8 mouse cellular contexts compared by ENCODE assay signal in genomic region chr10:67547850-67548260, GRCm38 (mm10). TPM values are rescaled to one million over a fixed set of nuclear protein-coding genes. Genes with fewer than 3 reads are reported as not detected.
DNase-seq lines count a peak whose midpoint lies in the region; ATAC-seq and TF ChIP-seq lines count a peak whose summit lies in the region.

No protein-coding gene starts in this region.

- ATAC-seq in embryonic facial prominence, embryonic 13.5 days (ENCODE audit: insufficient number of reproducible peaks, insufficient read depth, low FRiP score, low TSS enrichment, low read depth) = 0 out of 2 replicates have a peak, but pooled peaks have one; percentile 2
- peak; percentile 15 for ATAC-seq in neural tube, embryonic 14.5 days (ENCODE audit: low read depth)

- peaks cover 0 to 23% of the 10 kb centered on the region in 2 experiments; a peak in 3 of 4 replicates for H3K36me3 ChIP-seq in MEL (ENCODE audit: control insufficient read depth in 1 of 2, insufficient read depth in 2 of 2, low read length in 2 of 2)
- H3K36me3 ChIP-seq in embryonic facial prominence, embryonic 13.5 days = 0 out of 2 replicates have a peak, but pooled peaks cover 6% of the 10 kb centered on the region
- peaks cover 11% of the 10 kb centered on the region; the same call in 1 of the 2 replicates for H3K36me3 ChIP-seq in hindbrain, embryonic 10.5 days
- H3K36me3 ChIP-seq in liver, adult 2 months (ENCODE audit: control insufficient read depth, insufficient read depth, low read length) = no peaks in the 10 kb centered on the region
- H3K36me3 ChIP-seq in neural tube, embryonic 14.5 days (ENCODE audit: control insufficient read depth, insufficient read depth, low read length) = no peaks in the 10 kb centered on the region

- TF ChIP-seq POLR2A in MEL (IDR thresholded peaks at IDR 0.05; ENCODE audit: control insufficient read depth in 1 of 2, insufficient read depth in 1 of 2, low read depth in 1 of 2, low read length in 2 of 2, poor library complexity in 1 of 2) = no peak
- TF ChIP-seq POLR2A in liver, adult 2 months (IDR thresholded peaks at IDR 0.05; ENCODE audit: extremely low read depth, insufficient read depth, low read length) = no peak

- peaks cover 42% of the 10 kb centered on the region for H3K79me2 ChIP-seq in MEL (ENCODE audit: control insufficient read depth, insufficient read depth, low read length, poor library complexity)
- peaks cover 10% of the 10 kb centered on the region for H3K79me2 ChIP-seq in liver, adult 2 months (ENCODE audit: control insufficient read depth, insufficient read depth, low read length)

- peak; percentile 17 for DNase-seq in kidney, adult 11 months
- no peak for DNase-seq in kidney, adult 8-10 months
- peak; percentile 57 for DNase-seq in MEL (ENCODE audit: low read depth, low spot score)
- DNase-seq in hindbrain, embryonic 10.5 days (ENCODE audit: low spot score) = peak; percentile 54
- DNase-seq in liver, adult 2 months (ENCODE audit: extremely low read depth, low read depth, low spot score) = no peak
- no peak for DNase-seq in right cerebral cortex, adult 18-20 months

- H3K9me3 ChIP-seq in MEL (replicated peaks; ENCODE audit: insufficient read depth, low read length) = no peaks in the 10 kb centered on the region
- H3K9me3 ChIP-seq in embryonic facial prominence, embryonic 13.5 days = no peaks in the 10 kb centered on the region
- H3K9me3 ChIP-seq in hindbrain, embryonic 10.5 days = no peaks in the 10 kb centered on the region
- H3K9me3 ChIP-seq in neural tube, embryonic 14.5 days (ENCODE audit: control insufficient read depth, low read length) = no peaks in the 10 kb centered on the region

- H3K9ac ChIP-seq in MEL (ENCODE audit: control insufficient read depth, low read depth, low read length, poor library complexity, severe bottlenecking) = peak overlapping the region; percentile 85
- H3K9ac ChIP-seq in embryonic facial prominence, embryonic 13.5 days = peak overlapping the region; percentile 92
- peak overlapping the region; percentile 65 for H3K9ac ChIP-seq in liver, adult 2 months (ENCODE audit: low read depth, low read length)
- H3K9ac ChIP-seq in neural tube, embryonic 14.5 days (replicated peaks; ENCODE audit: low read depth, low read length) = peak overlapping the region; percentile 83

- H3K4me1 ChIP-seq in MEL (ENCODE audit: control insufficient read depth in 1 of 2, insufficient read depth in 2 of 2, low read length in 2 of 2) = peaks cover 6 to 15% of the 10 kb centered on the region in 2 experiments; a peak in 3 of 4 replicates
- H3K4me1 ChIP-seq in embryonic facial prominence, embryonic 13.5 days = peaks cover 32% of the 10 kb centered on the region
- peaks cover 51% of the 10 kb centered on the region for H3K4me1 ChIP-seq in hindbrain, embryonic 10.5 days (replicated peaks)
- H3K4me1 ChIP-seq in liver, adult 2 months (ENCODE audit: control insufficient read depth, insufficient read depth, low read length) = peaks cover 6% of the 10 kb centered on the region
- peaks cover 19% of the 10 kb centered on the region for H3K4me1 ChIP-seq in neural tube, embryonic 14.5 days (ENCODE audit: control insufficient read depth, insufficient read depth, low read length)

- H3K4me2 ChIP-seq in embryonic facial prominence, embryonic 13.5 days = peak overlapping the region; percentile 98
- H3K4me2 ChIP-seq in neural tube, embryonic 14.5 days (ENCODE audit: low read depth, low read length) = peak overlapping the region; percentile 97

- no peak for TF ChIP-seq EP300 in MEL (IDR thresholded peaks at IDR 0.05; ENCODE audit: low read depth in 1 of 2, low read length in 2 of 2)

- TF ChIP-seq CTCF in MEL (IDR thresholded peaks at IDR 0.05 in 2 of 3, conservative IDR thresholded peaks at IDR 0.05 in 1 of 3; ENCODE audit: control insufficient read depth in 1 of 3, insufficient read depth in 1 of 3, low read depth in 2 of 3, low read length in 3 of 3, poor library complexity in 1 of 3, severe bottlenecking in 1 of 3) = no peak
- no peak for TF ChIP-seq CTCF in liver, adult 2 months (IDR thresholded peaks at IDR 0.05; ENCODE audit: low read depth, low read length)

- WGBS in embryonic facial prominence, embryonic 13.5 days = under 1% methylated on average over 20 of the region's 20 CpGs
- under 1% methylated on average over 20 of the region's 20 CpGs for WGBS in hindbrain, embryonic 10.5 days
- WGBS in liver, adult 2 months = 15% methylated on average over 20 of the region's 20 CpGs
- under 1% methylated on average over 20 of the region's 20 CpGs for WGBS in neural tube, embryonic 14.5 days

- H3K27me3 ChIP-seq in MEL (ENCODE audit: control insufficient read depth in 1 of 2, insufficient read depth in 2 of 2, low read length in 2 of 2) = no peaks in the 10 kb centered on the region
- 0 out of 2 replicates have a peak, but pooled peaks cover 2% of the 10 kb centered on the region for H3K27me3 ChIP-seq in embryonic facial prominence, embryonic 13.5 days
- peaks cover 3% of the 10 kb centered on the region for H3K27me3 ChIP-seq in hindbrain, embryonic 10.5 days (ENCODE audit: insufficient read depth, poor library complexity, severe bottlenecking)
- H3K27me3 ChIP-seq in liver, adult 2 months (ENCODE audit: control insufficient read depth, insufficient read depth, low read length) = no peaks in the 10 kb centered on the region
- H3K27me3 ChIP-seq in neural tube, embryonic 14.5 days (ENCODE audit: control insufficient read depth, insufficient read depth, low read length) = peaks cover 3% of the 10 kb centered on the region; the same call in 1 of the 2 replicates

- TF ChIP-seq RAD21 in MEL (IDR thresholded peaks at IDR 0.05; ENCODE audit: low read depth, low read length) = no peak

- peak overlapping the region; percentile 49 to 90 for H3K4me3 ChIP-seq in MEL (ENCODE audit: control insufficient read depth in 1 of 2, insufficient read depth in 1 of 2, low read depth in 2 of 2, low read length in 2 of 2)
- peak overlapping the region; percentile 89 for H3K4me3 ChIP-seq in embryonic facial prominence, embryonic 13.5 days
- H3K4me3 ChIP-seq in hindbrain, embryonic 10.5 days = peak overlapping the region; percentile 94
- H3K4me3 ChIP-seq in liver, adult 2 months (ENCODE audit: insufficient read depth, low read depth, low read length) = peak overlapping the region; percentile 71
- peak overlapping the region; percentile 85 for H3K4me3 ChIP-seq in neural tube, embryonic 14.5 days (ENCODE audit: low read depth, low read length)

- no peak overlapping the region for H3K27ac ChIP-seq in MEL (ENCODE audit: control insufficient read depth, low read depth, low read length)
- peak overlapping the region; percentile 96; the same call in 1 of the 2 replicates for H3K27ac ChIP-seq in embryonic facial prominence, embryonic 13.5 days
- peak overlapping the region; percentile 98 for H3K27ac ChIP-seq in hindbrain, embryonic 10.5 days
- no peak overlapping the region for H3K27ac ChIP-seq in liver, adult 2 months (replicated peaks; ENCODE audit: insufficient read depth, low read depth, low read length)
- H3K27ac ChIP-seq in neural tube, embryonic 14.5 days (ENCODE audit: low read depth, low read length) = peak overlapping the region; percentile 95

TF ChIP-seq in MEL, 35 proteins besides CTCF, POLR2A, EP300 and RAD21:
- TF ChIP-seq GATA1 (IDR thresholded peaks at IDR 0.05; ENCODE audit: low read depth, low read length) (no peak), E2F4 (IDR thresholded peaks at IDR 0.05; ENCODE audit: borderline replicate concordance, low read depth, low read length) (no peak), MAX (IDR thresholded peaks at IDR 0.05; ENCODE audit: low read length) (no peak), KAT2A (conservative IDR thresholded peaks at IDR 0.05; ENCODE audit: low read depth, low read length) (no peak), ZKSCAN1 (IDR thresholded peaks at IDR 0.05; ENCODE audit: low read depth, low read length) (no peak), USF2 (IDR thresholded peaks at IDR 0.05; ENCODE audit: borderline replicate concordance in 1 of 2, insufficient read depth in 1 of 2, low read depth in 1 of 2, low read length in 2 of 2) (no peak), NELFE (IDR thresholded peaks at IDR 0.05; ENCODE audit: low read depth, low read length) (no peak), HCFC1 (IDR thresholded peaks at IDR 0.05; ENCODE audit: low read depth, low read length) (no peak), MYC (IDR thresholded peaks at IDR 0.05; ENCODE audit: low read depth, low read length) (no peak), TAL1 (IDR thresholded peaks at IDR 0.05; ENCODE audit: low read length) (no peak), ZMIZ1 (IDR thresholded peaks at IDR 0.05; ENCODE audit: low read depth, low read length) (no peak)

RNA-seq across cellular contexts. Expression of gene Ado, which starts 0.9 kb away (rescaled TPM):
- 16.4 and 19.3 TPM in 2 replicates for total RNA-seq in MEL (2012; rRNA removed)
- polyA plus RNA-seq in MEL (2012; ENCODE audit: insufficient read depth in 1 of 2, insufficient read length in 2 of 2, low read depth in 1 of 2, low replicate concordance in 2 of 2, missing spikeins in 1 of 2) = 10 to 100 TPM; 16.9 to 86.9 TPM
- 72.3 and 82.0 TPM in 2 replicates for polyA plus RNA-seq in embryonic facial prominence, embryonic 13.5 days (2015; fragmentation: Nextera tagmentation; extraction: Ambion mirVana)
- 69.4 and 80.9 TPM in 2 replicates for polyA plus RNA-seq in hindbrain, embryonic 10.5 days (2016; fragmentation: Nextera tagmentation; extraction: Ambion mirVana)
- 8.5 and 10.0 TPM in 2 replicates for total RNA-seq in liver, adult 2 months (2014; rRNA removed)
- polyA plus RNA-seq in liver, adult 2 months (2012; rRNA removed) = 7.0 and 7.8 TPM in 2 replicates
- 102 and 109 TPM in 2 replicates for polyA plus RNA-seq in neural tube, embryonic 14.5 days (2014; fragmentation: Nextera tagmentation; extraction: Ambion mirVana)

RNA-seq across cellular contexts. Expression of gene Egr2, which starts 12.6 kb away (rescaled TPM):
- 0.13 and 0.23 TPM in 2 replicates for total RNA-seq in MEL (2012; rRNA removed)
- polyA plus RNA-seq in MEL (2012; ENCODE audit: insufficient read depth in 1 of 2, insufficient read length in 2 of 2, low read depth in 1 of 2, low replicate concordance in 2 of 2, missing spikeins in 1 of 2) = under 1 TPM in 1 of 2 experiments, not detected in 1; 0.24 TPM
- polyA plus RNA-seq in embryonic facial prominence, embryonic 13.5 days (2015; fragmentation: Nextera tagmentation; extraction: Ambion mirVana) = 1.1 and 1.9 TPM in 2 replicates
- 0.56 and 2.0 TPM in 2 replicates for polyA plus RNA-seq in hindbrain, embryonic 10.5 days (2016; fragmentation: Nextera tagmentation; extraction: Ambion mirVana)
- total RNA-seq in liver, adult 2 months (2014; rRNA removed) = 0.09 and 0.34 TPM in 2 replicates
- 0.15 and 0.73 TPM in 2 replicates for polyA plus RNA-seq in liver, adult 2 months (2012; rRNA removed)
- polyA plus RNA-seq in neural tube, embryonic 14.5 days (2014; fragmentation: Nextera tagmentation; extraction: Ambion mirVana) = 0.56 and 1.0 TPM in 2 replicates

Comparison
In these comparisons a context has a peak if more than half of its experiments do, and no peak if none do; other contexts are left out.
1. DNase-seq: peak in kidney, adult 11 months (single experiment), MEL (single experiment) and hindbrain, embryonic 10.5 days (single experiment); none in kidney, adult 8-10 months (0 of 2), liver, adult 2 months (single experiment) and right cerebral cortex, adult 18-20 months (single experiment).
2. H3K27ac ChIP-seq: peak in embryonic facial prominence, embryonic 13.5 days (single experiment), hindbrain, embryonic 10.5 days (single experiment) and neural tube, embryonic 14.5 days (single experiment); none in MEL (single experiment) and liver, adult 2 months (single experiment).
3. Peak in every context shown above with its lines, with median percentiles within 50 percentile points of each other: H3K4me3 ChIP-seq and H3K9ac ChIP-seq.